Mouse (Mus musculus): ENCODE results near the gene B3galnt2. TPM values are rescaled to one million over a fixed set of nuclear protein-coding genes. Genes with fewer than 3 reads are reported as not detected.
"Not testable (repeated sequence)": the region's sequence is repeated elsewhere in the genome, so short reads cannot be mapped to it uniquely, and the experiment has no call there.

B3galnt2 gene
- polyA plus RNA-seq, 1 experiment from 2014 or later, result 55.5 TPM

GRCm38 (mm10) chr13:13961046-13961445, 6.8 kb downstream of the B3galnt2 start:
- Histone ChIP-seq H3K27ac (replicated peaks; ENCODE audit: low read depth, low read length) (no peak overlapping the region), H3K27me3 (ENCODE audit: control insufficient read depth, insufficient read depth, low read length) (no peaks in the 10 kb centered on the region), H3K36me3 (replicated peaks; ENCODE audit: control insufficient read depth, insufficient read depth, low read depth, low read length) (no peaks in the 10 kb centered on the region), H3K9me3 (replicated peaks; ENCODE audit: control insufficient read depth, low read length) (no peaks in the 10 kb centered on the region), H3K9ac (replicated peaks; ENCODE audit: low read length) (no peak overlapping the region), H3K4me3 (ENCODE audit: low read depth, low read length) (no peak overlapping the region), H3K4me1 (ENCODE audit: control insufficient read depth, insufficient read depth, low read length) (no peaks in the 10 kb centered on the region), H3K4me2 (ENCODE audit: low read depth, low read length) (no peak overlapping the region)
- WGBS, result 85% methylated on average over 4 of the region's 4 CpGs
- no peak for DNase-seq (ENCODE audit: low spot score)
- no peak for ATAC-seq (replicated peaks; ENCODE audit: insufficient number of reproducible peaks, low FRiP score, low TSS enrichment, low read depth)

- Histone ChIP-seq H3K27ac (replicated peaks; ENCODE audit: low read depth, low read length) (no peak overlapping the region), H3K4me3 (ENCODE audit: low read depth, low read length) (no peak overlapping the region), H3K9ac (replicated peaks; ENCODE audit: low read length) (no peak overlapping the region), H3K4me2 (ENCODE audit: low read depth, low read length) (no peak overlapping the region), H3K4me1 (ENCODE audit: control insufficient read depth, insufficient read depth, low read length) (no peaks in the 10 kb centered on the region), H3K9me3 (replicated peaks; ENCODE audit: control insufficient read depth, low read length) (no peaks in the 10 kb centered on the region), H3K36me3 (replicated peaks; ENCODE audit: control insufficient read depth, insufficient read depth, low read depth, low read length) (no peaks in the 10 kb centered on the region), H3K27me3 (ENCODE audit: control insufficient read depth, insufficient read depth, low read length) (no peaks in the 10 kb centered on the region)
- ATAC-seq (replicated peaks; ENCODE audit: insufficient number of reproducible peaks, low FRiP score, low TSS enrichment, low read depth) (no peak; the same call in 1 of the 2 replicates), DNase-seq (ENCODE audit: low spot score) (no peak)
- 72% methylated on average over 19 of the region's 19 CpGs for whole genome bisulfite sequencing
Measured at GRCm38 (mm10) chr13:13965388-13965964, 11.2 kb downstream of the B3galnt2 start.

- no peak overlapping the region for H3K27ac ChIP-seq (replicated peaks; ENCODE audit: low read depth, low read length)
- H3K4me3 ChIP-seq (ENCODE audit: low read depth, low read length), result no peak overlapping the region
- 92% methylated on average over 4 of the region's 4 CpGs for WGBS
- H3K27me3 ChIP-seq (ENCODE audit: control insufficient read depth, insufficient read depth, low read length), result no peaks in the 10 kb centered on the region
- ATAC-seq (replicated peaks; ENCODE audit: insufficient number of reproducible peaks, low FRiP score, low TSS enrichment, low read depth), result no peak
- no peak overlapping the region for H3K9ac ChIP-seq (replicated peaks; ENCODE audit: low read length)
- DNase-seq (ENCODE audit: low spot score), result no peak
- H3K4me2 ChIP-seq (ENCODE audit: low read depth, low read length), result no peak overlapping the region
- H3K36me3 ChIP-seq (replicated peaks; ENCODE audit: control insufficient read depth, insufficient read depth, low read depth, low read length), result no peaks in the 10 kb centered on the region
- no peaks in the 10 kb centered on the region for H3K9me3 ChIP-seq (replicated peaks; ENCODE audit: control insufficient read depth, low read length)
- H3K4me1 ChIP-seq (ENCODE audit: control insufficient read depth, insufficient read depth, low read length), result no peaks in the 10 kb centered on the region
Measured at GRCm38 (mm10) chr13:13966172-13966571, 11.9 kb downstream of the B3galnt2 start.

GRCm38 (mm10) chr13:13968629-13969111, 14.4 kb downstream of the B3galnt2 start:
- WGBS, result 88% methylated on average over 4 of the region's 4 CpGs
- Histone ChIP-seq H3K36me3 (replicated peaks; ENCODE audit: control insufficient read depth, insufficient read depth, low read depth, low read length) (no peaks in the 10 kb centered on the region), H3K27me3 (ENCODE audit: control insufficient read depth, insufficient read depth, low read length) (no peaks in the 10 kb centered on the region), H3K4me1 (ENCODE audit: control insufficient read depth, insufficient read depth, low read length) (no peaks in the 10 kb centered on the region), H3K4me3 (ENCODE audit: low read depth, low read length) (no peak overlapping the region), H3K4me2 (ENCODE audit: low read depth, low read length) (no peak overlapping the region), H3K27ac (replicated peaks; ENCODE audit: low read depth, low read length) (no peak overlapping the region), H3K9ac (replicated peaks; ENCODE audit: low read length) (no peak overlapping the region), H3K9me3 (replicated peaks; ENCODE audit: control insufficient read depth, low read length) (no peaks in the 10 kb centered on the region)
- ATAC-seq (replicated peaks; ENCODE audit: insufficient number of reproducible peaks, low FRiP score, low TSS enrichment, low read depth) (no peak), DNase-seq (ENCODE audit: low spot score) (peak; percentile 10)

- no peak overlapping the region for H3K27ac ChIP-seq (replicated peaks; ENCODE audit: low read depth, low read length)
- DNase-seq (ENCODE audit: low spot score), result no peak
- H3K4me3 ChIP-seq (ENCODE audit: low read depth, low read length), result no peak overlapping the region
- no peaks in the 10 kb centered on the region for H3K27me3 ChIP-seq (ENCODE audit: control insufficient read depth, insufficient read depth, low read length)
- H3K36me3 ChIP-seq (replicated peaks; ENCODE audit: control insufficient read depth, insufficient read depth, low read depth, low read length), result no peaks in the 10 kb centered on the region
- 88% methylated on average over 1 of the region's 1 CpGs for WGBS
- no peak overlapping the region for H3K9ac ChIP-seq (replicated peaks; ENCODE audit: low read length)
- ATAC-seq (replicated peaks; ENCODE audit: insufficient number of reproducible peaks, low FRiP score, low TSS enrichment, low read depth), result no peak
- no peak overlapping the region for H3K4me2 ChIP-seq (ENCODE audit: low read depth, low read length)
- no peaks in the 10 kb centered on the region for H3K4me1 ChIP-seq (ENCODE audit: control insufficient read depth, insufficient read depth, low read length)
- H3K9me3 ChIP-seq (replicated peaks; ENCODE audit: control insufficient read depth, low read length), result no peaks in the 10 kb centered on the region
Measured at GRCm38 (mm10) chr13:13969796-13970195, 15.5 kb downstream of the B3galnt2 start.

GRCm38 (mm10) chr13:13981842-13982241, 27.6 kb downstream of the B3galnt2 start:
- H3K4me3 ChIP-seq (ENCODE audit: low read depth, low read length); H3K9ac ChIP-seq (replicated peaks; ENCODE audit: low read length); H3K4me2 ChIP-seq (ENCODE audit: low read depth, low read length); DNase-seq (ENCODE audit: low spot score); H3K9me3 ChIP-seq (replicated peaks; ENCODE audit: control insufficient read depth, low read length); ATAC-seq (replicated peaks; ENCODE audit: insufficient number of reproducible peaks, low FRiP score, low TSS enrichment, low read depth); H3K36me3 ChIP-seq (replicated peaks; ENCODE audit: control insufficient read depth, insufficient read depth, low read depth, low read length); H3K4me1 ChIP-seq (ENCODE audit: control insufficient read depth, insufficient read depth, low read length); H3K27ac ChIP-seq (replicated peaks; ENCODE audit: low read depth, low read length); H3K27me3 ChIP-seq (ENCODE audit: control insufficient read depth, insufficient read depth, low read length): not testable (repeated sequence)
- 91% methylated on average over 1 of the region's 1 CpGs for WGBS

GRCm38 (mm10) chr13:13983523-13983922, 29.3 kb downstream of the B3galnt2 start:
- H3K36me3 ChIP-seq (replicated peaks; ENCODE audit: control insufficient read depth, insufficient read depth, low read depth, low read length), result no peaks in the 10 kb centered on the region; the same call in 1 of the 2 replicates
- no peaks in the 10 kb centered on the region for H3K27me3 ChIP-seq (ENCODE audit: control insufficient read depth, insufficient read depth, low read length)
- no peak overlapping the region for H3K4me3 ChIP-seq (ENCODE audit: low read depth, low read length)
- WGBS, result 85% methylated on average over 6 of the region's 6 CpGs
- no peak overlapping the region for H3K27ac ChIP-seq (replicated peaks; ENCODE audit: low read depth, low read length)
- H3K4me2 ChIP-seq (ENCODE audit: low read depth, low read length), result no peak overlapping the region
- H3K4me1 ChIP-seq (ENCODE audit: control insufficient read depth, insufficient read depth, low read length), result no peaks in the 10 kb centered on the region
- no peaks in the 10 kb centered on the region for H3K9me3 ChIP-seq (replicated peaks; ENCODE audit: control insufficient read depth, low read length)
- ATAC-seq (replicated peaks; ENCODE audit: insufficient number of reproducible peaks, low FRiP score, low TSS enrichment, low read depth) (no peak), DNase-seq (ENCODE audit: low spot score) (no peak)
- H3K9ac ChIP-seq (replicated peaks; ENCODE audit: low read length), result no peak overlapping the region

GRCm38 (mm10) chr13:13989135-13989534, 34.9 kb downstream of the B3galnt2 start:
- ATAC-seq (replicated peaks; ENCODE audit: insufficient number of reproducible peaks, low FRiP score, low TSS enrichment, low read depth) (no peak), DNase-seq (ENCODE audit: low spot score) (no peak)
- no peak overlapping the region for H3K9ac ChIP-seq (replicated peaks; ENCODE audit: low read length)
- H3K4me1 ChIP-seq (ENCODE audit: control insufficient read depth, insufficient read depth, low read length), result no peaks in the 10 kb centered on the region
- no peak overlapping the region for H3K4me2 ChIP-seq (ENCODE audit: low read depth, low read length)
- H3K4me3 ChIP-seq (ENCODE audit: low read depth, low read length), result no peak overlapping the region
- H3K9me3 ChIP-seq (replicated peaks; ENCODE audit: control insufficient read depth, low read length), result no peaks in the 10 kb centered on the region
- H3K27ac ChIP-seq (replicated peaks; ENCODE audit: low read depth, low read length), result no peak overlapping the region
- H3K27me3 ChIP-seq (ENCODE audit: control insufficient read depth, insufficient read depth, low read length), result no peaks in the 10 kb centered on the region
- 87% methylated on average over 2 of the region's 2 CpGs for WGBS
- H3K36me3 ChIP-seq (replicated peaks; ENCODE audit: control insufficient read depth, insufficient read depth, low read depth, low read length), result no peaks in the 10 kb centered on the region; the same call in none of the 2 replicates

All from embryonic facial prominence, embryonic 11.5 days (tissue).